Mouse (Mus musculus): ENCODE measurements around the gene Sik2.

The Sik2 gene

GRCm38 (mm10) chr9:50986123-50986522, 22.8 kb downstream of the Sik2 start:
- peak; percentile 31 for DNase-seq (ENCODE audit: low spot score)

- no peak for DNase-seq (ENCODE audit: low spot score)
Observed at GRCm38 (mm10) chr9:50981499-50982190, 27.2 kb downstream of the Sik2 start.

GRCm38 (mm10) chr9:50974631-50975030, 34.2 kb downstream of the Sik2 start:
- no peak for DNase-seq (ENCODE audit: low spot score)

- no peak for DNase-seq (ENCODE audit: low spot score)
Observed at GRCm38 (mm10) chr9:50970413-50970812, 38.5 kb downstream of the Sik2 start.

- no peak for DNase-seq (ENCODE audit: low spot score)
Observed at GRCm38 (mm10) chr9:50969266-50969665, 39.6 kb downstream of the Sik2 start.

GRCm38 (mm10) chr9:50966277-50966676, 42.6 kb downstream of the Sik2 start:
- no peak for DNase-seq (ENCODE audit: low spot score)

GRCm38 (mm10) chr9:50965392-50965791, 43.5 kb downstream of the Sik2 start:
- DNase-seq (ENCODE audit: low spot score): no peak

GRCm38 (mm10) chr9:50964911-50965310, 44.0 kb downstream of the Sik2 start:
- DNase-seq (ENCODE audit: low spot score): no peak

- peak; percentile 50 for DNase-seq (ENCODE audit: low spot score)
Observed at GRCm38 (mm10) chr9:50957956-50958489, 50.9 kb downstream of the Sik2 start.

- no peak for DNase-seq (ENCODE audit: low spot score)
Observed at GRCm38 (mm10) chr9:50955176-50955575, 53.7 kb downstream of the Sik2 start.

GRCm38 (mm10) chr9:50948097-50948823, 60.6 kb downstream of the Sik2 start:
- DNase-seq (ENCODE audit: low spot score): no peak

- no peak for DNase-seq (ENCODE audit: low spot score)
Observed at GRCm38 (mm10) chr9:50946338-50946737, 62.5 kb downstream of the Sik2 start.

- DNase-seq (ENCODE audit: low spot score): no peak
Observed at GRCm38 (mm10) chr9:50944826-50945225, 64.0 kb downstream of the Sik2 start.

- no peak for DNase-seq (ENCODE audit: low spot score)
Observed at GRCm38 (mm10) chr9:50942711-50943110, 66.2 kb downstream of the Sik2 start.

GRCm38 (mm10) chr9:50941804-50942401, 67.0 kb downstream of the Sik2 start:
- DNase-seq (ENCODE audit: low spot score): no peak

- no peak for DNase-seq (ENCODE audit: low spot score)
Observed at GRCm38 (mm10) chr9:50929986-50930385, 78.9 kb downstream of the Sik2 start.

GRCm38 (mm10) chr9:50925801-50926200, 83.1 kb downstream of the Sik2 start:
- DNase-seq (ENCODE audit: low spot score): no peak

GRCm38 (mm10) chr9:50924454-50924853, 84.4 kb downstream of the Sik2 start:
- no peak for DNase-seq (ENCODE audit: low spot score)

GRCm38 (mm10) chr9:50922363-50923153, 86.3 kb downstream of the Sik2 start:
- DNase-seq (ENCODE audit: low spot score): no peak

GRCm38 (mm10) chr9:50920933-50921895, 87.7 kb downstream of the Sik2 start:
- DNase-seq (ENCODE audit: low spot score): no peak

- no peak for DNase-seq (ENCODE audit: low spot score)
Observed at GRCm38 (mm10) chr9:50919554-50919953, 89.3 kb downstream of the Sik2 start.

All from embryo, embryonic 10 days (tissue).